Mouse (Mus musculus) neural tube, embryonic 14.5 days (tissue): ENCODE data around the gene Mamstr. TPM values are rescaled to one million over a fixed set of nuclear protein-coding genes. Genes with fewer than 3 reads are reported as not detected.

Experiments
- ATAC-seq: fragments of 200-750 bp; cut with Nextera tagmentation; 2 replicates; pipeline ENCODE4 v1.8.0; 2017; ENCODE audit warnings: low read depth, mild to moderate bottlenecking, moderate TSS enrichment, moderate library complexity
- H3K27ac ChIP-seq: fragments of 300-500 bp; sonication (generic); 2 replicates; pipeline ENCODE4 v1.5.1; 2014; ENCODE audit warnings: low read depth, mild to moderate bottlenecking, control low read depth, low read length, moderate library complexity, mixed read lengths
- H3K27me3 ChIP-seq: fragments of 300-500 bp; sonication (generic); 2 replicates; pipeline ENCODE4 v1.6.1; 2014; ENCODE audit warnings: low read length; ENCODE audit not compliant: control insufficient read depth, insufficient read depth
- H3K36me3 ChIP-seq: fragments of 300-500 bp; sonication (generic); 2 replicates; pipeline ENCODE4 v1.6.1; 2014; ENCODE audit warnings: low read length, mixed read lengths; ENCODE audit not compliant: control insufficient read depth, insufficient read depth
- H3K4me1 ChIP-seq: fragments of 300-500 bp; sonication (generic); 2 replicates; pipeline ENCODE4 v1.6.1; 2014; ENCODE audit warnings: low read length; ENCODE audit not compliant: control insufficient read depth, insufficient read depth
- H3K4me2 ChIP-seq: fragments of 300-500 bp; sonication (generic); 2 replicates; pipeline ENCODE4 v1.6.1; 2014; ENCODE audit warnings: mild to moderate bottlenecking, low read depth, low read length, control low read depth
- H3K4me3 ChIP-seq: fragments of 300-500 bp; sonication (generic); 2 replicates; pipeline ENCODE4 v1.5.1; 2014; ENCODE audit warnings: low read depth, low read length, control low read depth, mixed read lengths
- H3K9ac ChIP-seq: fragments of 300-500 bp; sonication (generic); replicated peaks from 2 replicates; pipeline ENCODE4 v1.6.1; 2014; ENCODE audit warnings: low read depth, mild to moderate bottlenecking, control low read depth, low read length, mixed read lengths
- H3K9me3 ChIP-seq: fragments of 300-500 bp; sonication (generic); 2 replicates; pipeline ENCODE4 v1.6.1; 2016; ENCODE audit warnings: low read length; ENCODE audit not compliant: control insufficient read depth
- WGBS: fragments of 180-500 bp; shearing (Covaris S2); extraction: QIAGEN DNeasy Blood & Tissue Kit; methylation state at CpG from one replicate; pipeline ENCODE4 v1.1.7; 2014; 5-methylcytosine and 5-hydroxymethylcytosine counted together
- polyA plus RNA-seq: library from polyadenylated mRNA; unstranded; fragments of >200 nt; fragmentation: Nextera tagmentation; extraction: Ambion mirVana; gene quantifications from 2 replicates; pipeline ENCODE4 v1.2.1, GENCODE M21; 2014

The Mamstr gene
- polyA plus RNA-seq, 1 experiment from 2014 or later: 2.6 TPM

GRCm38 (mm10) chr7:45605704-45606289 lies 34.0 kb upstream of the Mamstr start:
- H3K27me3 ChIP-seq: no peaks in the 10 kb centered on the region
- no peaks in the 10 kb centered on the region for H3K36me3 ChIP-seq
- H3K9me3 ChIP-seq: no peaks in the 10 kb centered on the region
- no peak for ATAC-seq
- no peak overlapping the region for H3K9ac ChIP-seq
- H3K4me3 ChIP-seq: no peak overlapping the region
- H3K4me2 ChIP-seq: no peak overlapping the region
- H3K4me1 ChIP-seq: no peaks in the 10 kb centered on the region
- WGBS: 86% methylated on average over 9 of the region's 9 CpGs
- H3K27ac ChIP-seq: no peak overlapping the region

- H3K9ac ChIP-seq: no peak overlapping the region
- 94% methylated on average over 1 of the region's 1 CpGs for WGBS
- no peaks in the 10 kb centered on the region for H3K36me3 ChIP-seq
- H3K9me3 ChIP-seq: no peaks in the 10 kb centered on the region
- no peaks in the 10 kb centered on the region for H3K4me1 ChIP-seq
- no peak overlapping the region for H3K4me2 ChIP-seq
- no peaks in the 10 kb centered on the region for H3K27me3 ChIP-seq
- H3K27ac ChIP-seq: no peak overlapping the region
- no peak overlapping the region for H3K4me3 ChIP-seq
- ATAC-seq: no peak
Measured at GRCm38 (mm10) chr7:45609511-45609910, 30.3 kb upstream of the Mamstr start.

- Histone ChIP-seq H3K36me3 (no peaks in the 10 kb centered on the region), H3K9me3 (no peaks in the 10 kb centered on the region), H3K4me2 (no peak overlapping the region), H3K4me1 (no peaks in the 10 kb centered on the region), H3K27ac (no peak overlapping the region), H3K27me3 (peaks cover 11% of the 10 kb centered on the region), H3K9ac (no peak overlapping the region), H3K4me3 (no peak overlapping the region)
- ATAC-seq: no peak
- 26% methylated on average over 6 of the region's 6 CpGs for WGBS
Measured at GRCm38 (mm10) chr7:45616277-45616676, 23.5 kb upstream of the Mamstr start.

- no peak for ATAC-seq
- Histone ChIP-seq H3K9ac (no peak within 1 kb of the TSS), H3K4me3 (no peak within 1 kb of the TSS), H3K9me3 (no peaks in the 10 kb centered on the region), H3K4me1 (no peaks in the 10 kb centered on the region), H3K27ac (no peak within 1 kb of the TSS), H3K27me3 (peaks cover 11% of the 10 kb centered on the region), H3K4me2 (no peak within 1 kb of the TSS), H3K36me3 (no peaks in the 10 kb centered on the region)
- 8% methylated on average over 29 of the region's 31 CpGs for WGBS
Measured at GRCm38 (mm10) chr7:45617042-45617695, 22.6 kb upstream of the Mamstr start, which contains the start of gene Fut1. Gene Fut1, plus strand, starts transcription at chr7:45617289.

- H3K27me3 ChIP-seq: peaks cover 11% of the 10 kb centered on the region
- H3K4me3 ChIP-seq: no peak overlapping the region
- WGBS: 90% methylated on average over 5 of the region's 5 CpGs
- H3K4me1 ChIP-seq: no peaks in the 10 kb centered on the region
- H3K9me3 ChIP-seq: no peaks in the 10 kb centered on the region
- H3K27ac ChIP-seq: no peak overlapping the region
- no peak overlapping the region for H3K9ac ChIP-seq
- ATAC-seq: no peak
- H3K36me3 ChIP-seq: no peaks in the 10 kb centered on the region
- no peak overlapping the region for H3K4me2 ChIP-seq
Measured at GRCm38 (mm10) chr7:45618316-45618715, 21.5 kb upstream of the Mamstr start.

- 91% methylated on average over 5 of the region's 5 CpGs for WGBS
- Histone ChIP-seq H3K9ac (no peak overlapping the region), H3K36me3 (no peaks in the 10 kb centered on the region), H3K27ac (no peak overlapping the region), H3K4me1 (no peaks in the 10 kb centered on the region), H3K4me3 (no peak overlapping the region), H3K27me3 (peaks cover 11% of the 10 kb centered on the region), H3K4me2 (no peak overlapping the region), H3K9me3 (no peaks in the 10 kb centered on the region)
- ATAC-seq: no peak
Measured at GRCm38 (mm10) chr7:45619592-45619991, 20.2 kb upstream of the Mamstr start.

- H3K4me2 ChIP-seq: no peak within 1 kb of the TSS
- H3K9ac ChIP-seq: no peak within 1 kb of the TSS
- no peak within 1 kb of the TSS for H3K27ac ChIP-seq
- ATAC-seq: no peak
- H3K9me3 ChIP-seq: no peaks in the 10 kb centered on the region
- 34% methylated on average over 9 of the region's 9 CpGs for WGBS
- H3K4me1 ChIP-seq: no peaks in the 10 kb centered on the region
- no peaks in the 10 kb centered on the region for H3K36me3 ChIP-seq
- H3K27me3 ChIP-seq: peaks cover 11% of the 10 kb centered on the region
- no peak within 1 kb of the TSS for H3K4me3 ChIP-seq
Measured at GRCm38 (mm10) chr7:45621443-45621842, 18.3 kb upstream of the Mamstr start, which contains the start of gene Izumo1. Gene Izumo1, plus strand, starts transcription at chr7:45621811.

GRCm38 (mm10) chr7:45623507-45623906 lies 16.3 kb upstream of the Mamstr start:
- H3K9ac ChIP-seq: no peak overlapping the region
- peaks cover 2% of the 10 kb centered on the region; the same call in 1 of the 2 replicates for H3K27me3 ChIP-seq
- H3K4me2 ChIP-seq: no peak overlapping the region
- ATAC-seq: no peak
- no peaks in the 10 kb centered on the region for H3K36me3 ChIP-seq
- WGBS: 91% methylated on average over 11 of the region's 11 CpGs
- H3K27ac ChIP-seq: no peak overlapping the region
- 0 out of 2 replicates have a peak, but pooled peaks cover 2% of the 10 kb centered on the region for H3K4me1 ChIP-seq
- no peak overlapping the region for H3K4me3 ChIP-seq
- H3K9me3 ChIP-seq: no peaks in the 10 kb centered on the region

GRCm38 (mm10) chr7:45624718-45625117 lies 15.1 kb upstream of the Mamstr start:
- no peaks in the 10 kb centered on the region for H3K9me3 ChIP-seq
- H3K9ac ChIP-seq: no peak overlapping the region
- H3K4me1 ChIP-seq: 0 out of 2 replicates have a peak, but pooled peaks cover 2% of the 10 kb centered on the region
- H3K27ac ChIP-seq: no peak overlapping the region
- H3K4me2 ChIP-seq: no peak overlapping the region
- no peaks in the 10 kb centered on the region for H3K36me3 ChIP-seq
- H3K4me3 ChIP-seq: no peak overlapping the region
- no peak for ATAC-seq
- WGBS: 78% methylated on average over 3 of the region's 3 CpGs
- no peaks in the 10 kb centered on the region; the same call in 1 of the 2 replicates for H3K27me3 ChIP-seq
